Mouse (Mus musculus): ENCODE measurements around the gene Ankfy1. TPM values are rescaled to one million over a fixed set of nuclear protein-coding genes. Genes with fewer than 3 reads are reported as not detected.
A peak's percentile ranks its signal among the peaks of the same experiment; 100 is the strongest.
"Not testable (repeated sequence)": the region's sequence is repeated elsewhere in the genome, so short reads cannot be mapped to it uniquely, and the experiment has no call there.

Ankfy1 gene
- polyA plus RNA-seq, 1 experiment from 2014 or later, result 20.5 TPM

GRCm38 (mm10) chr11:72683402-72683801, 6.4 kb upstream of the Ankfy1 start:
- no peak overlapping the region for H3K9ac ChIP-seq
- H3K4me1 ChIP-seq (replicated peaks), result no peaks in the 10 kb centered on the region
- WGBS, result 97% methylated on average over 2 of the region's 2 CpGs

GRCm38 (mm10) chr11:72686697-72687096, 3.1 kb upstream of the Ankfy1 start:
- H3K27me3 ChIP-seq, result no peaks in the 10 kb centered on the region
- H3K4me1 ChIP-seq (replicated peaks), result peaks cover 18% of the 10 kb centered on the region
- peaks cover 10% of the 10 kb centered on the region for H3K36me3 ChIP-seq
- no peak overlapping the region for H3K9ac ChIP-seq
- H3K9me3 ChIP-seq, result no peaks in the 10 kb centered on the region
- no peak overlapping the region for H3K4me3 ChIP-seq
- H3K4me2 ChIP-seq, result no peak overlapping the region
- H3K27ac ChIP-seq (replicated peaks), result no peak overlapping the region
- no peak for ATAC-seq (ENCODE audit: low read depth)

More at GRCm38 (mm10) chr11:72683402-72683801, 6.4 kb upstream of the Ankfy1 start:
- no peak overlapping the region for H3K4me2 ChIP-seq
- no peaks in the 10 kb centered on the region for H3K9me3 ChIP-seq
- peaks cover 15% of the 10 kb centered on the region for H3K36me3 ChIP-seq
- H3K4me3 ChIP-seq, result no peak overlapping the region
- H3K27me3 ChIP-seq, result no peaks in the 10 kb centered on the region
- H3K27ac ChIP-seq (replicated peaks), result no peak overlapping the region
- ATAC-seq (ENCODE audit: low read depth), result no peak

- Histone ChIP-seq H3K27me3 (no peaks in the 10 kb centered on the region), H3K4me3 (no peak overlapping the region), H3K36me3 (peaks cover 10% of the 10 kb centered on the region), H3K9me3 (no peaks in the 10 kb centered on the region), H3K27ac (replicated peaks) (no peak overlapping the region), H3K4me1 (replicated peaks) (peaks cover 31% of the 10 kb centered on the region), H3K9ac (no peak overlapping the region), H3K4me2 (no peak overlapping the region)
- no peak for ATAC-seq (ENCODE audit: low read depth)
- WGBS, result 9% methylated on average over 5 of the region's 5 CpGs
Observed at GRCm38 (mm10) chr11:72688242-72688641, 1.6 kb upstream of the Ankfy1 start.

- Histone ChIP-seq H3K4me1 (replicated peaks) (peaks cover 39% of the 10 kb centered on the region), H3K4me2 (peak overlapping the region; percentile 72), H3K27ac (replicated peaks) (no peak overlapping the region), H3K9me3 (no peaks in the 10 kb centered on the region), H3K27me3 (no peaks in the 10 kb centered on the region), H3K4me3 (peak overlapping the region; percentile 83), H3K36me3 (peaks cover 7% of the 10 kb centered on the region), H3K9ac (peak overlapping the region; percentile 90; the same call in 1 of the 2 replicates)
- ATAC-seq (ENCODE audit: low read depth), result no peak
- WGBS, result 85% methylated on average over 3 of the region's 3 CpGs
Observed at GRCm38 (mm10) chr11:72689115-72689514, 691 bp upstream of the Ankfy1 start.

GRCm38 (mm10) chr11:72692353-72692752, 2.5 kb downstream of the Ankfy1 start:
- no peak overlapping the region for H3K27ac ChIP-seq (replicated peaks)
- ATAC-seq (ENCODE audit: low read depth), result no peak
- peaks cover 39% of the 10 kb centered on the region for H3K4me1 ChIP-seq (replicated peaks)
- H3K4me3 ChIP-seq, result no peak overlapping the region
- 0 out of 2 replicates have a peak overlapping the region, but pooled peaks have one; percentile 17 for H3K9ac ChIP-seq
- no peaks in the 10 kb centered on the region for H3K27me3 ChIP-seq
- H3K9me3 ChIP-seq, result no peaks in the 10 kb centered on the region
- no peak overlapping the region for H3K4me2 ChIP-seq
- 0 out of 2 replicates have a peak, but pooled peaks cover 4% of the 10 kb centered on the region for H3K36me3 ChIP-seq
- 91% methylated on average over 4 of the region's 4 CpGs for WGBS

GRCm38 (mm10) chr11:72695025-72695424, 5.2 kb downstream of the Ankfy1 start:
- Histone ChIP-seq H3K4me3 (no peak overlapping the region), H3K36me3 (0 out of 2 replicates have a peak, but pooled peaks cover 10% of the 10 kb centered on the region), H3K9ac (no peak overlapping the region), H3K27ac (replicated peaks) (no peak overlapping the region), H3K27me3 (no peaks in the 10 kb centered on the region), H3K9me3 (no peaks in the 10 kb centered on the region), H3K4me1 (replicated peaks) (peaks cover 33% of the 10 kb centered on the region), H3K4me2 (no peak overlapping the region)
- no peak for ATAC-seq (ENCODE audit: low read depth)
- 88% methylated on average over 3 of the region's 3 CpGs for WGBS

- H3K4me1 ChIP-seq (replicated peaks), result peaks cover 22% of the 10 kb centered on the region
- H3K9me3 ChIP-seq, result no peaks in the 10 kb centered on the region
- ATAC-seq (ENCODE audit: low read depth), result no peak
- WGBS, result 94% methylated on average over 2 of the region's 2 CpGs
- H3K9ac ChIP-seq, result no peak overlapping the region
- H3K36me3 ChIP-seq, result 0 out of 2 replicates have a peak, but pooled peaks cover 14% of the 10 kb centered on the region
- H3K27me3 ChIP-seq, result no peaks in the 10 kb centered on the region
- no peak overlapping the region for H3K4me3 ChIP-seq
- no peak overlapping the region for H3K4me2 ChIP-seq
- no peak overlapping the region for H3K27ac ChIP-seq (replicated peaks)
Observed at GRCm38 (mm10) chr11:72696368-72696971, 6.7 kb downstream of the Ankfy1 start.

GRCm38 (mm10) chr11:72697323-72697722, 7.5 kb downstream of the Ankfy1 start:
- Histone ChIP-seq H3K4me3 (no peak overlapping the region), H3K27me3 (no peaks in the 10 kb centered on the region), H3K27ac (replicated peaks) (no peak overlapping the region), H3K9ac (no peak overlapping the region), H3K4me2 (no peak overlapping the region), H3K9me3 (no peaks in the 10 kb centered on the region), H3K4me1 (replicated peaks) (peaks cover 14% of the 10 kb centered on the region), H3K36me3 (0 out of 2 replicates have a peak, but pooled peaks cover 14% of the 10 kb centered on the region)
- no peak for ATAC-seq (ENCODE audit: low read depth)

- H3K27me3 ChIP-seq; H3K4me3 ChIP-seq; ATAC-seq (ENCODE audit: low read depth); H3K4me2 ChIP-seq; H3K27ac ChIP-seq (replicated peaks); H3K9me3 ChIP-seq; H3K9ac ChIP-seq; H3K4me1 ChIP-seq (replicated peaks): not testable (repeated sequence)
- WGBS, result 97% methylated on average over 2 of the region's 2 CpGs
- 0 out of 2 replicates have a peak, but pooled peaks cover 15% of the 10 kb centered on the region for H3K36me3 ChIP-seq
Observed at GRCm38 (mm10) chr11:72705111-72705510, 15.3 kb downstream of the Ankfy1 start.

GRCm38 (mm10) chr11:72712721-72713120, 22.9 kb downstream of the Ankfy1 start:
- ATAC-seq (ENCODE audit: low read depth), result no peak
- WGBS, result 93% methylated on average over 5 of the region's 5 CpGs
- peaks cover 29% of the 10 kb centered on the region for H3K36me3 ChIP-seq
- H3K4me1 ChIP-seq (replicated peaks), result no peaks in the 10 kb centered on the region
- H3K27ac ChIP-seq (replicated peaks), result no peak overlapping the region
- no peaks in the 10 kb centered on the region for H3K9me3 ChIP-seq
- H3K4me3 ChIP-seq, result no peak overlapping the region
- H3K27me3 ChIP-seq, result no peaks in the 10 kb centered on the region
- no peak overlapping the region for H3K9ac ChIP-seq
- H3K4me2 ChIP-seq, result no peak overlapping the region

GRCm38 (mm10) chr11:72718161-72718560, 28.4 kb downstream of the Ankfy1 start:
- no peak overlapping the region for H3K4me2 ChIP-seq
- ATAC-seq (ENCODE audit: low read depth), result no peak
- no peak overlapping the region for H3K4me3 ChIP-seq
- no peak overlapping the region for H3K27ac ChIP-seq (replicated peaks)
- no peaks in the 10 kb centered on the region for H3K4me1 ChIP-seq (replicated peaks)
- H3K9me3 ChIP-seq, result no peaks in the 10 kb centered on the region
- 88% methylated on average over 3 of the region's 3 CpGs for WGBS
- peaks cover 21% of the 10 kb centered on the region for H3K36me3 ChIP-seq
- no peaks in the 10 kb centered on the region for H3K27me3 ChIP-seq
- no peak overlapping the region for H3K9ac ChIP-seq

- Histone ChIP-seq H3K9me3 (no peaks in the 10 kb centered on the region), H3K4me1 (replicated peaks) (no peaks in the 10 kb centered on the region), H3K36me3 (peaks cover 6% of the 10 kb centered on the region; the same call in 1 of the 2 replicates), H3K4me2 (no peak overlapping the region), H3K9ac (no peak overlapping the region), H3K27ac (replicated peaks) (no peak overlapping the region), H3K4me3 (no peak overlapping the region), H3K27me3 (no peaks in the 10 kb centered on the region)
- 56% methylated on average over 2 of the region's 2 CpGs for WGBS
- ATAC-seq (ENCODE audit: low read depth), result no peak
Observed at GRCm38 (mm10) chr11:72723165-72723564, 33.4 kb downstream of the Ankfy1 start.

GRCm38 (mm10) chr11:72723871-72724270, 34.1 kb downstream of the Ankfy1 start:
- ATAC-seq (ENCODE audit: low read depth), result no peak
- Histone ChIP-seq H3K4me2 (no peak overlapping the region), H3K9me3 (no peaks in the 10 kb centered on the region), H3K36me3 (peaks cover 13% of the 10 kb centered on the region), H3K27ac (replicated peaks) (no peak overlapping the region), H3K4me1 (replicated peaks) (no peaks in the 10 kb centered on the region), H3K9ac (no peak overlapping the region), H3K4me3 (no peak overlapping the region), H3K27me3 (no peaks in the 10 kb centered on the region)
